Mouse (Mus musculus) ES-E14 (cell line): ENCODE measurements around the gene Agap1.

Source experiments
- CHD2 ChIP-seq: IDR thresholded peaks from 2 replicates; pipeline ENCODE4 v1.6.1; 2014; ENCODE audit warnings: mild to moderate bottlenecking, low read depth, low read length, inconsistent platforms
- HCFC1 ChIP-seq: IDR thresholded peaks from 2 replicates; pipeline ENCODE4 v1.6.1; 2012; ENCODE audit warnings: low read length, inconsistent platforms, borderline replicate concordance; ENCODE audit not compliant: insufficient read depth
- MAFK ChIP-seq: IDR thresholded peaks from 2 replicates; pipeline ENCODE4 v1.6.1; 2014; ENCODE audit warnings: mild to moderate bottlenecking, low read depth, low read length, inconsistent platforms; ENCODE audit not compliant: insufficient read depth
- ZC3H11A ChIP-seq: IDR thresholded peaks from 2 replicates; pipeline ENCODE4 v1.6.1; 2012; ENCODE audit warnings: low read depth, mild to moderate bottlenecking, inconsistent platforms, low read length, borderline replicate concordance
- ZNF384 ChIP-seq: IDR thresholded peaks from 2 replicates; pipeline ENCODE4 v1.6.1; 2012; ENCODE audit warnings: low read depth, low read length, inconsistent platforms

DNA sequence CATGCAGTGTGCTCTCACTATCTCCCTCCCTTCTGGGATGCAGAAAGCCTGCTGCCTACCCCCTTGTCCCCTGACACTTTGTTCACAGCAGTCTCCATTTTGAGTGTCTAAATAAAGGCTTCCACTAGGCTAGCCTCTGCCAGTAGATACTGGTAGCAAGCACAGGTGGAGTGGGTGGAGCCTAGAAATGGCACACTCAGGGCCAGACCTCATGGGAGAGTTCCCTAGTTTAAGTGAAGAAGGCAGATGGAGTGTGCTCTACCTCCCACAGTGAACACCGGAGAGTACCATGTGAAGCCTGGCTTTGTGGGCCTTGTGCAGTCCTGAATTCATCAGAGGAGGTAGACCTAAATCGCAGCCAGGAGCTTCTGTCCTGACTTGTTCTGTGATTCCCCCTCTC lies 46.3 kb downstream of the Agap1 start:
- no peak for TF ChIP-seq ZC3H11A
- no peak for TF ChIP-seq ZNF384
- no peak for TF ChIP-seq HCFC1
- no peak for TF ChIP-seq CHD2
- TF ChIP-seq MAFK = no peak
